Mouse (Mus musculus): ENCODE results near the gene Noc3l. TPM values are rescaled to one million over a fixed set of nuclear protein-coding genes. Genes with fewer than 3 reads are reported as not detected.

The Noc3l gene
- polyA plus RNA-seq (2012): 0.01 and 0.03 TPM in 2 replicates

DNA sequence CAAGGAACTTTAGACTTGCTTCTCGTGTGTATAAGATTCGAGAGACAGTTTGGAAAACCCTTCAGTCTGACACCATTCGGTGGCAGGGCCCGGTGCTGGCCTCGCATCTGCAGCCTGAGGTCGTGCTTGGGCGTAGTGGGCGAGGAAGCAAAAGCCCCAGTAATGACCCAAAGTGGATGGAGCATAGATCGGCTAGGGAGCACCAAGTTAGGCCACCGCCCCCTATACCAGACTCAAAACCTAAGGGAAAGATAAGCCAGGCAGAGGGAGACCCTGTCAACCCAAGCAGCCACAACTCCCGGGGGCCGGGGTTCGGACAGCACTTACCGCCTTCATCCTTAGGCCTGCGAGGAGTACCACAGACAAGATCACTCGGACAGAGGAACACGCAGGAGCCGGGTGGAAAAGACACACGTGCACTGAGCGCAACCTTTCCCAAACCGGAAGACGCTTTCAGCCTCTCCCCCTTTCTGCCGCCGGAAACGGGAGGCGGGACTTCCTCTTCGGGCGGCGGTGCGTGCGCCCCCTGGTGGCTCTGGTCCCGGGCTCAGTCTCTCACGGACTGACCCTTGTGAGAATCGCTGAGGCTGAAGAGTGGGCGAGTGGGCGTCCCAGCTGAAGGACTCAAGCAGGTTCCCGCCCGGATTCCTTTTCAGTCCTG, at the start of gene Noc3l:
Gene Noc3l (minus strand): TSS at position 472 of the 661 bp plus-strand sequence.
- peaks cover 52% of the 10 kb centered on the region for H3K4me1 ChIP-seq (ENCODE audit: control insufficient read depth)
- H3K27me3 ChIP-seq (ENCODE audit: control insufficient read depth): no peaks in the 10 kb centered on the region
- peak within 1 kb of the TSS; percentile 86 for H3K4me3 ChIP-seq (replicated peaks)
- H3K36me3 ChIP-seq (ENCODE audit: control insufficient read depth): peaks cover 29% of the 10 kb centered on the region
- TF ChIP-seq GATA1 (IDR thresholded peaks at IDR 0.05; ENCODE audit: low read length) (no peak), TAL1 (IDR thresholded peaks at IDR 0.05; ENCODE audit: low read length) (no peak)
- no peaks in the 10 kb centered on the region for H3K9me3 ChIP-seq (ENCODE audit: control insufficient read depth, low read length)

DNA sequence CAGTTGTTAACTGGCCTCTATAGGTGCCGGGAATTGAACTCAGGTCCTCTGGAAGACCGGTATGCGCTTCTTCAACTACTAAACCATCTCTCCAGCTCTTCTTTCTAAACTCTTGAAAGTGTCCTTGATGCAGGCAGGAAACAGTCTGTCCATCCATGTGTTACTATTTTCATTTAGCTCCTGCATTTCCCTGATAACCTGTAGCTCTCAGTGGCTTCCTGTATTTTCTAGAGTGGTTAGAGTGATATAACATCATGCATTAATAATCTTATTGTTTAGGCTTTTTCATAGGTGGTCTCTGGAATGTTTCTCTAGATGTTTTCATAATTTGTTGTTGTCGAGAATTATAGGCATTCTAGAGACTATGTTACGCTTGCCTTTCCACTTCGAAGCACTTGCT, 43.5 kb upstream of the Noc3l start:
- Histone ChIP-seq H3K4me3 (replicated peaks) (no peak overlapping the region), H3K4me1 (ENCODE audit: control insufficient read depth) (peaks cover 2% of the 10 kb centered on the region; the same call in 1 of the 2 replicates), H3K36me3 (ENCODE audit: control insufficient read depth) (peaks cover 9% of the 10 kb centered on the region), H3K27me3 (ENCODE audit: control insufficient read depth) (no peaks in the 10 kb centered on the region), H3K9me3 (ENCODE audit: control insufficient read depth, low read length) (0 out of 2 replicates have a peak, but pooled peaks cover 2% of the 10 kb centered on the region)
- TF ChIP-seq TAL1 (IDR thresholded peaks at IDR 0.05; ENCODE audit: low read length) (no peak), GATA1 (IDR thresholded peaks at IDR 0.05; ENCODE audit: low read length) (no peak)

DNA sequence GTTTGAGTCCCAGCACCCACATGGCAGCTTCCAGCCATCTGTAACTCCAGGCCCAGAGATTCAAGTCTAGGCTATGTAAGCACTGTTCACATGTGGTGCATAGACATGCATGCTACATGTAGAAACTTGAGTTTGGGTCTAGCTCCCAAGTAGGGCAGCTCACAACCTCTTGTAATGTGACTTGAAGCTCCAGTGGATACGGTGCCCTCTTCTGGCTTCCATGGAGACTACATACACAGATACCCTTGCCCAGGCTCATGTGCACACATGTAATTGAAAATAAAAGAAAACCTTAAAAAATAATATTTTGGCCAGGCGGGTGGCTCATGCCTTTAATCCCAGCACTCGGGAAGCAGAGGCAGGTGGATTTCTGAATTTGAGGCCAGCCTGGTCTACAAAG, 39.2 kb upstream of the Noc3l start:
- Histone ChIP-seq H3K9me3 (ENCODE audit: control insufficient read depth, low read length) (0 out of 2 replicates have a peak, but pooled peaks cover 2% of the 10 kb centered on the region), H3K27me3 (ENCODE audit: control insufficient read depth) (no peaks in the 10 kb centered on the region), H3K4me3 (replicated peaks) (no peak overlapping the region), H3K4me1 (ENCODE audit: control insufficient read depth) (peaks cover 2% of the 10 kb centered on the region; the same call in 1 of the 2 replicates), H3K36me3 (ENCODE audit: control insufficient read depth) (peaks cover 7% of the 10 kb centered on the region)
- no peak for TF ChIP-seq TAL1 (IDR thresholded peaks at IDR 0.05; ENCODE audit: low read length)
- TF ChIP-seq GATA1 (IDR thresholded peaks at IDR 0.05; ENCODE audit: low read length): no peak

DNA sequence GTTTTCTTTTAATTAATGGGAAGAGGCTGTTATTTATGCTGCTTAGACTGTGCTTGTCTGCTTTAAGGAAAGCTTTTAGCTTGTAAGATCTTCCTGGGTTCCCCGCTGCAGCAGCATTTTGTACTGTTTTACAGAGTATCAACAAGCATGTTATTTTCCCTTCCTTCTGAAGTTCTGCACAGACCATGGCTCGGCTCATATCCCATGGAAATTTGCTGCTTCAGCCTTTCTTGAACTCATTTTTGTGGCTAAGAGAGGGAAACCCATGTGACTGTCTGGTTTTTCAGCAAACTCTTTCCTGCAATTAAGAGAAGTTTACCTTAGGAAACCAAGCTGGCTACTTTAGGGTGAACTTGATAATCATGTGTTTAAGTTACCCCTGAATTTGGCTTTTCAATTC, 27.3 kb upstream of the Noc3l start:
- Histone ChIP-seq H3K27me3 (ENCODE audit: control insufficient read depth) (no peaks in the 10 kb centered on the region), H3K4me1 (ENCODE audit: control insufficient read depth) (0 out of 2 replicates have a peak, but pooled peaks cover 3% of the 10 kb centered on the region), H3K4me3 (replicated peaks) (no peak overlapping the region), H3K9me3 (ENCODE audit: control insufficient read depth, low read length) (no peaks in the 10 kb centered on the region), H3K36me3 (ENCODE audit: control insufficient read depth) (peaks cover 5% of the 10 kb centered on the region)
- TF ChIP-seq GATA1 (IDR thresholded peaks at IDR 0.05; ENCODE audit: low read length): no peak
- no peak for TF ChIP-seq TAL1 (IDR thresholded peaks at IDR 0.05; ENCODE audit: low read length)

DNA sequence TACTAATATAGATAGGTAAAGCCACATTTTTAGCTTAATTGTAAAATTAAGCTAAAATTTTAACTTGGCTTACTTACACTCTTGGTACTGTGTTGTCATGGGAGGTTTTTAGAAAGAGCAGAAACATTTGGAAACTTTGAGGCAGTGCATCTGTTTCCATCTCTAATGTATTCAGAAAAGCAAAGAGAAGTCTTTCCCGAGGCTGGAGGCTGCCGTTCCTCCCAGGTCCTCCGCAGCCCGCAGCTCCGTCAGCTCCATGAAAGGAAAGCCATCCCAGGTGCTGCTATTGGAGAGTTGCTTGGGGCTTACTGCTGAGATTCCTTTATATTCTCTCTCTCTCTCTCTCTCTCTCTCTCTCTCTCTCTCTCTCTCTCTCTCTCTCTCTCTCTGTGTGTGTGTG, 25.8 kb upstream of the Noc3l start:
- no peak for TF ChIP-seq GATA1 (IDR thresholded peaks at IDR 0.05; ENCODE audit: low read length)
- no peak for TF ChIP-seq TAL1 (IDR thresholded peaks at IDR 0.05; ENCODE audit: low read length)
- H3K4me3 ChIP-seq (replicated peaks): no peak overlapping the region
- peaks cover 9% of the 10 kb centered on the region for H3K36me3 ChIP-seq (ENCODE audit: control insufficient read depth)
- no peaks in the 10 kb centered on the region for H3K27me3 ChIP-seq (ENCODE audit: control insufficient read depth)
- peaks cover 7% of the 10 kb centered on the region; the same call in 1 of the 2 replicates for H3K4me1 ChIP-seq (ENCODE audit: control insufficient read depth)
- H3K9me3 ChIP-seq (ENCODE audit: control insufficient read depth, low read length): no peaks in the 10 kb centered on the region

DNA sequence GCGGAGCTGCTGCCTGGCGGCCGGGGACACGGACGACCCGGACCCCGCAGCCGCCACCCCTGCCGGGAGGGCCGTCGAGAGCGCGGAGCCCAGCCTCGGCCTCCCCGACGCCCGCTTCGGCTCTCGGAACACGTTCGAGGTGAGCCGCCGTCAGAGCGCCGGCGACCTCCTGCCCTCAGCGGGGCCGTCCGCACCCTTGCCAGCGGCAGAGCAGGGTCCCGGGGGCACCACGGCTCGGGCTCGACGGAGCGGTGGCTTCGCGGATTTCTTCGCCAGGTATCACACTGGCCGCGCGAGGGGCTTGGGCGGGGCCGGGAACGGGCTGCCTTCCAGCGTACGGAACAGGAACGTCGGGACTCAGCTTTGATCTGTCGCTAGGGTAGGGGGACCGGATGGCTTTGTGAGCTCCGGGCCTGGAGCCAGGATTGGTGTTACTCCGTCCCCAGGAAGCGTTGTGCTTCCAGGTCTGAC, 18.2 kb upstream of the Noc3l start:
- H3K36me3 ChIP-seq (ENCODE audit: control insufficient read depth): peaks cover 13% of the 10 kb centered on the region
- TF ChIP-seq TAL1 (IDR thresholded peaks at IDR 0.05; ENCODE audit: low read length) (no peak), GATA1 (IDR thresholded peaks at IDR 0.05; ENCODE audit: low read length) (no peak)
- peak overlapping the region; percentile 97 for H3K4me3 ChIP-seq (replicated peaks)
- H3K4me1 ChIP-seq (ENCODE audit: control insufficient read depth): peaks cover 39% of the 10 kb centered on the region
- no peaks in the 10 kb centered on the region for H3K27me3 ChIP-seq (ENCODE audit: control insufficient read depth)
- H3K9me3 ChIP-seq (ENCODE audit: control insufficient read depth, low read length): no peaks in the 10 kb centered on the region

DNA sequence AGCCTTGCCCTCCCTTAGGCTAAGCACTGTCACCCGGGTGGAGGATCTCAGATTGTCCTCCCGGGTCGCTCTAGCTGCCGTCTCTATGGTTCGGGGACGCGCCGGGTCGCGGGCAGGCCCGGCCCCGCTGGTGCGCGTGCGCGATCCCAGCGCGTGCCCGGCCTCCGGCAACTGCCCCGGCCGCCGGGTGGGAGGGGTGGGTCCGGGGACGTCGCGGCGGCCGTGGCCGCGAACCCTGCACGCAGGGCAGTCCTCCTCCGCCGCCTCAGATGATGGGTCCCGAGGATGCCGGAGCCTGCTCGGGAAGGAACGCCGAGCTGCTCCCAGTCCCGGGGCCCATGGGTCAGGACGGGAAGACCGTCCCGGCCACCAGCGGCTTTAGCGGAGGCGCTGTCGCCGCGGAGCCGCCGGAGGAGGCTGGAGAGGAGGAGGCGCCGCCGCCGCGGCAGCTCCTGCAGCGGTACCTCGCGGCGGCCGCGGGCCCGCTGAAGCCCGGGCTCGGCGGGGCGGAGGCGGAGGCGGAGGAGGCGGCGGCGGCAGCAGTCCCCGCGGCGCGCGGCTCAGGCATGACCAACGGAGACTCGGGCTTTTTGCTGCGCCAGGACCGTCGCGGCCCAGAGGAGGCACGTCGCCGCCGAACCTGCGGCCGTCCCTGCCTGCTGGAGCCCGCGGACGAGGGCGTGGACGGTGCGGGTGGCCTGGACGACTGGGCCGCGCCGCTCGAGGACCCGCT, 17.6 kb upstream of the Noc3l start, which contains the start of gene Tbc1d12:
Gene Tbc1d12 (plus strand): TSS at position 142 of the 733 bp plus-strand sequence.
- peak within 1 kb of the TSS; percentile 97 for H3K4me3 ChIP-seq (replicated peaks)
- no peak for TF ChIP-seq TAL1 (IDR thresholded peaks at IDR 0.05; ENCODE audit: low read length)
- no peak for TF ChIP-seq GATA1 (IDR thresholded peaks at IDR 0.05; ENCODE audit: low read length)
- no peaks in the 10 kb centered on the region for H3K9me3 ChIP-seq (ENCODE audit: control insufficient read depth, low read length)
- H3K4me1 ChIP-seq (ENCODE audit: control insufficient read depth): peaks cover 37% of the 10 kb centered on the region
- peaks cover 10% of the 10 kb centered on the region for H3K36me3 ChIP-seq (ENCODE audit: control insufficient read depth)
- H3K27me3 ChIP-seq (ENCODE audit: control insufficient read depth): no peaks in the 10 kb centered on the region

DNA sequence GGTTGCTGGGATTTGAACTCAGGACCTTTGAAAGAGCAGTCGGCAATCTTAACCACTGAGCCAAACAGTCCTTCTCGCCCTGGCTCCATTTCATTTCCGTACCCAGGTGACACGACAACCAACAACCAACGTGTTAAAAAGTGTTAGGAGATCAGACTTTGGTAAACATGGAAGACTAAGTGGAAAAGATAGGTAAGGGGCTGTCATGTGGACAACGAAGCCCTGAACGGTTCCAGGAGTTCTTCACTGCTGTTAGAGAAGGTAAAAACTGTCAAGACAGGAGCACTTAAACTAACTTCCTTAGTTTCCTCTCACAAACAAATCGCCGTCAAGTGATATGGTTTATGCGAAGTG, 17.0 kb upstream of the Noc3l start:
- H3K9me3 ChIP-seq (ENCODE audit: control insufficient read depth, low read length): no peaks in the 10 kb centered on the region
- peaks cover 36% of the 10 kb centered on the region for H3K4me1 ChIP-seq (ENCODE audit: control insufficient read depth)

DNA sequence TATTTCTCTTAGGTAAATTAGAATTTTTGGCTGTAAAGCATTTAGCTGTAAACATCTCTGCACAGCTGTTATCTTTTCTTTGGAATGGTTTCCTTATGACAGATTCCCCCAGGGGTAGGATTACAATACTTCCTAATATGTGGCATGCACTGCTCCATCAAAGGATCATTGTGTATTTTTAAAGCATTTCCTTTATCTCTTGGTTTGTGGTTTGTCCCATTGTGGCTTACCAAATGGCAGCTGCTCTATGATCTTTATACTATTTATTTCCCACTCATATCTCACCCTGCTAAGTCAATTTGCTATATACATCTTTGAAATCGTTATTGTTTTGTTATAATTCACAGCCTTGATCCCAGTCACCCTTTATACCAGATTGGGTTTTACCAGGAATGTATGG, 14.2 kb upstream of the Noc3l start:
- H3K36me3 ChIP-seq (ENCODE audit: control insufficient read depth): no peaks in the 10 kb centered on the region
- no peak for TF ChIP-seq TAL1 (IDR thresholded peaks at IDR 0.05; ENCODE audit: low read length)
- TF ChIP-seq GATA1 (IDR thresholded peaks at IDR 0.05; ENCODE audit: low read length): no peak
- no peaks in the 10 kb centered on the region for H3K9me3 ChIP-seq (ENCODE audit: control insufficient read depth, low read length)
- no peak overlapping the region for H3K4me3 ChIP-seq (replicated peaks)
- peaks cover 24% of the 10 kb centered on the region for H3K4me1 ChIP-seq (ENCODE audit: control insufficient read depth)
- no peaks in the 10 kb centered on the region for H3K27me3 ChIP-seq (ENCODE audit: control insufficient read depth)

More for the DNA sequence above, 17.0 kb upstream of the Noc3l start:
- Histone ChIP-seq H3K36me3 (ENCODE audit: control insufficient read depth) (peaks cover 9% of the 10 kb centered on the region), H3K27me3 (ENCODE audit: control insufficient read depth) (no peaks in the 10 kb centered on the region), H3K4me3 (replicated peaks) (peak overlapping the region; percentile 97)
- no peak for TF ChIP-seq GATA1 (IDR thresholded peaks at IDR 0.05; ENCODE audit: low read length)
- TF ChIP-seq TAL1 (IDR thresholded peaks at IDR 0.05; ENCODE audit: low read length): no peak

Data from erythroblast, embryonic 14.5 days (primary cell).